Mouse (Mus musculus): ENCODE measurements at regions not wholly inside any gene's neighbourhood (a gene's known extent, or its start where the extent isn't known, plus 50 kb on each side); places are given as distances from the start of the nearest gene placed in this dataset.

- peak; percentile 94 for DNase-seq (ENCODE audit: low read depth, low spot score)
These were observed 1084.1 kb upstream of the Pcdh7 start for GRCm38 (mm10) chr5:56633681-56634080.
